Mouse (Mus musculus): ENCODE results near the gene Mydgf. TPM values are rescaled to one million over a fixed set of nuclear protein-coding genes. Genes with fewer than 3 reads are reported as not detected.

The Mydgf gene
- polyA plus RNA-seq, 1 experiment: 51.0 TPM

DNA sequence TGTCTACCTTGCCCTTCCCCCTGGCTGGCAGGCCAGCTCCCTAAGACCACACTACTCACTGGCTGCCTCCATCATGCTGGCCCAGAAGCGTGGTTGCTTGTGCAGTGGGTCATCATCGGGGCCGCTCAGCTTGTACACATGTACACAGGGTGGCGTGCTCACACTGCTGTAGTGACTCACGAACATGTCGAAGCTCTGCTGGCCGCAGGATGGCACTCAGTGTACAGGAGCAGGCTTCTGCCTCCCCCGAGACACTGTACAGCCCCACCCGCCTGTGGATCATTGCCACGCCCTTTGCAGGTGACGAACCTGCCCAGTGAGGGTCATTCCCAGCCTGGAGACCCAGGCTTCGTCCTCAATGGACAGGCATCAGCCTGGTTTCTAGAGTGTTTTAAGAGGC, 10.6 kb upstream of the Mydgf start:
- DNase-seq (ENCODE audit: low spot score): no peak

DNA sequence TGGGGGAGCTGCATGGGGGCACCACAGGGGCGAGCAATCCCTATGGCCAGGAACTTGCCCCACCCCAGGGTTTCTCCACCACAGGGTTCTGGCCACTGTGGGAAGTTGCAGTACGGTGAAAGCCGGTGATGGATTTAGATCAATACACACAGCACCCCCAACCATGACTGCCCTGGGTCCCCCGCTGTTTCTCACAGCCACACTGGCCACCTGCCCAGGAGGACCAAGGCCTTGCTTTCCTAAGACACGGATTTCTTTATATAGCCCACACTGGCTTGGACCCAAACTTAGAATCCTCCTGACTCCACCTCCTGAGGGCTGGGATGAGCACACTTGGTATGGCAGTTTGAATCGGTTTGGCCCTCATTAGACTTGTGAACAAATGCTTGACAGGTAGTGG, 7.5 kb upstream of the Mydgf start:
- DNase-seq (ENCODE audit: low spot score): no peak

DNA sequence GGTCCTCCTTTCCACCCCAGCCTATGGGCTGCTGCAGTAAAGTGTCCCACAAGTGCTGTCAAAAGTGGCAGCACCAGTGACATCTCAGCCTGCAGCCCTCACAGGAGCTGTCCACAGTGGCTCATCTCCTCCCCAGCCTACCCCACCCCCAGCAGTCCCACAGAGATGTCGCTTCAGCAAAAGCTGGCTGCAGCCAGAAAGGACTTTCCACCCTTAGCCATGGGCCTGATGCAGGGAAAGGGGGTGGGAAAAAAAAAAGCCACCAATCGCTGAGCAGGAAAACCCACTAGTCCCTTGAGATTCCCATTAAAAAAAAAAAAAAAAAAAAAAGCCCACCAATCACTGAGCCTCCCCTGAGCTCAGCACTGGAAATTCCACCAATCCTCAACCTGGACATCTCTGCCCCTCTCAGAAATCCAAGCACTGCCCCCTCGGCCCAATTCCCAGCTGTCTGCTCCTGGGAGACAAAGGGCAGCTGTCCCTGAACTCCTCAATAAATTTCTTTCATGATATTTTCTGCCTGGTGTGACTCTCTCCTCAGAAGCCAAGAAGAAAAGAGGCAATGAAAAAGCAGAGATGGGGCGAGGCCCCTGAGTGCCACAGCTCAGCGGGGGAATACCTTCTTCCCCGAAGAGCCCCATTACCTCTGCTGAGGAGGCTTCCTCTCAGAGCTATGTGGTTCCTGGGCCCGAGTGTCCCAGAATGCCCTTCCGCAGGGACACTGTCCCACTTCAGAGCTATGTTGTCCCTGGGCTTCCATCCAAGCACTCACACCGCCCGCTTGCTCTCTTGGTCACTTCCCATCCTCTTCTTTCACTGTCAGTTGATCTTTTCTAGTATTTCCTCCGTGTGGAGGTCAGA, 1.8 kb upstream of the Mydgf start:
- DNase-seq (ENCODE audit: low spot score): no peak

DNA sequence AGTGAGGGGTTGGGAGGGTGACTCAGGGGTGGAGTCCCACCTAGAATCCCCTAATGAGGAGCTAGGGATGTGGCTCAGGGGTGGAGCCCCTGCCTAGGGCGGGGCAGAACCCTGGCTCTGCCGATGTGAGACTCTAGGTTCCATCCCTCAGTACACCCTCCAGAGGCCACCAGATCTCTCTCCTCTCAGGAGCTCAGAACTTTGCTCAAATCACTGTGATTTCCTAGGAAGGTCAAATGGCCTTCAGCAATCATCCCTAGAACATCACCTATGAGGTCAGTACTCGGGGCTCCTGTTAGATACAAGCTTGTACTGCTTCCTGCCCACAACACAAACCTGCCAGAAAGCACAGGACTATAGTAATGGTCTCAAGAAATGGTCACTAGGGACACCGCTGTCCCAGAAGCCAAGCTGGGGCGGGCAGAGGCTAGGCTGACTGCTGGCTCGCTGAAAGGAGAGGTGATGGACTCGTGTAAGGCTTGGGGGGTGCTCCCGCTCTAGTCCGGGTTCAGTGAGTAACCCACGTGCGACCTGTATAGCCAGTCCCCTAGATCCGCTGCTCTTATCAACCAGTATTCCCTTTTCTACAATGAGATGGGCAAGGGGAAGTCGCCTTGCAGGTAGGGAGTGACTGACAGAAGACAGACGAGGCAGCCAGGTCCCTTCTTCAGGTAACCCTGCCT, 604 bp downstream of the Mydgf start:
- DNase-seq (ENCODE audit: low spot score): no peak

DNA sequence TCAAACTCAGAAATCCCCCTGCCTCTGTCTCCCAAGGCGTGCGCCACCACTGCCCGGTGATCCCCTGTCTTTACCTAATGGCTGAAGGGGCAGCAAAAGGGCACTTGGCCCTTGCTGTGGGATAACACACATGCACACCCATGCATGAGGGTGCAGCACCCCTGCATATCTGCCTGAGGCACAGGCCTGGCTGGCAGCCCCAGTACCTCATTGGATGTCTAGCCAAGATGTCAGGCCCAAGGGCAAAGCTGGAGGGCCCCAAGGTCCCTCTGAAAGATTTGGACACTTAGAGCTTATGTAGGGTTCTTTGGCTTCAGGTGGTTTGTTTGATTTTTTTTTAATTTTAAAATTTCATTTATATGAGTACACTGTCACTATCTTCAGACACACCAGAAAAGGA, 8.3 kb downstream of the Mydgf start:
- DNase-seq (ENCODE audit: low spot score): no peak

DNA sequence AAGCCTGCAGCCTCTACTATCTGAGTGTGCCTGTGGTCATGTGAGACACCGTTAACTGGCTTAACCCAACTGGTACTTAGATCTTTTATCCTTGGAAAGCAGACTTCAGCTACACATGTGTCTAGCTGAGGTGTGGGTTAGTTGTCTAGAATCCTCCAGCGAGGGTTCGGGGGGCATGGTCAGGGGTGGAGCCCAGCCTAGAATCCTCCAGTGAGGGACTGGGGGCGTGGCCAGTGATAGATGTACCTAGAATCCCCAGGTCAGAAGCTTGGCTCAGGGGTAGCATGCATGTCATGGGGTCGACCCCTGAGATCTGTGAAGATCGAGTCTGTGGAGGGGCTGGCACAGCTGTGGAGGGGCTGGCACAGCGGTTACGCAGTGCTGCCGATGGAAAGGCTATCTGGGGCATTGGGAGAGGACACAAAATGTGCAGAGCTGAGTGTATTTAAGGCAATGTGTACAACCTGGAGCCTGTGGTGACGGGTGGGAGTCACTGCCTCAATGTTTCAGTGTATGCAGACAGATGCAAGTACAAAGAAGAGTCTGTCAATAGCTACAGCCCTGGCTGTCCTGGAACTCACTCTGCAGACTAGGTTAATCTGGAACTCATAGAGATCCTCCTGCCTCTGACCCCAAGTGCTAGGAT, 10.2 kb downstream of the Mydgf start:
- no peak for DNase-seq (ENCODE audit: low spot score)

DNA sequence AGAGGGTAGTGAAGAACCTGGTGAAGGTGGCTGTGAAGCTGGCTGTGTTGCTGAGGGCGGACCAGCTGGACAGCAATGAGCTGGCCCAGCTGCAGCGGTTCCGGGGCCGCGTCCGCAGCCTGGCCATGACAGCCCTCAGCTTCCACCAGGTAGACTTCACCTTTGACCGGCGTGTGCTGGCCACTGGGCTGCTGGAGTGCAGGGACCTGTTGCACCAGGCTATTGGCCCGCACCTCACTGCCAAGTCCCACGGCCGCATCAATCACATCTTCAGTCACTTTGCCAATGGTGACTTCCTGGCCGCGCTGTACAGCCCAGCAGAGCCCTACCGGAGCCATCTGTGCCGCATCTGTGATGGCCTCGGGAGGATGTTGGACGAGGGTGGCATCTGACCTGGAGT, 11.8 kb downstream of the Mydgf start:
- no peak for DNase-seq (ENCODE audit: low spot score)

DNA sequence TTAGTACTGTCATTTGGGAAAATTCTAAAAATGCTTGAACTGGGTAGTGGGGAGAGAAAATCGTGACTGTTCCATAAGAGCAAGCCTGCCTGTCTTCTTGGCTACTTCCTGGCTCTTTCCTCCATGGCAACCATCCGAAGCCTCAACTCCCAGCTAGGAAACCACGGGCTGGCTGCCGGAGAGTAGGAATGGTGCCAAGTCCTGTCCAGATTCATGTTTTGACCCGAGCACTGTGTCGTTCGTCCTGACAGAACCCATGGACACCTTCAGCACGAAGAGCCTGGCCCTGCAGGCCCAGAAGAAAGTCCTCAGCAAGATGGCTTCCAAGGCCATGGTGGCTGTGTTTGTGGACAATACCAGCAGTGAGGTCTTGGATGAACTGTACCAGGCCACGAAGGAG, 12.3 kb downstream of the Mydgf start:
- no peak for DNase-seq (ENCODE audit: low spot score)

DNA sequence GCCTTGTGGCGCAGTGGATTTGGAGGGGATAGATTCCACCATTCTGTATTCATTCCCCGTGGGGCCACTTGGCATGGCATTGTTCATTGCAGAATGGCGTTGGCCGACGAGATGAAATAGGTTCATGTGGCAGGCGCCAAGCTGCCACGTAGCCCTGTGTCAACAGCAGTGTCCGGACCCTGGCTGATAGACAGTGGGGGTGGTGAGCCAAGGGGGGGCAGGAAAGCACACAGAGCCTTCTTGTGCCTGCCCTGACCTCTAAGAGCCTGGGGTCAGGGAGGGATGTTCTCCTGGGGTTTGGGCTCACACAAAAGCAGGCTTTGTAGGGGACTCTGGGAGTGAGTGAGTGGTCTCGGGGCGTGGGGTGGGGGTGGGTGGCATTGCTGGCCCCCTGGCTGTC, 13.1 kb downstream of the Mydgf start:
- no peak for DNase-seq (ENCODE audit: low spot score)

DNA sequence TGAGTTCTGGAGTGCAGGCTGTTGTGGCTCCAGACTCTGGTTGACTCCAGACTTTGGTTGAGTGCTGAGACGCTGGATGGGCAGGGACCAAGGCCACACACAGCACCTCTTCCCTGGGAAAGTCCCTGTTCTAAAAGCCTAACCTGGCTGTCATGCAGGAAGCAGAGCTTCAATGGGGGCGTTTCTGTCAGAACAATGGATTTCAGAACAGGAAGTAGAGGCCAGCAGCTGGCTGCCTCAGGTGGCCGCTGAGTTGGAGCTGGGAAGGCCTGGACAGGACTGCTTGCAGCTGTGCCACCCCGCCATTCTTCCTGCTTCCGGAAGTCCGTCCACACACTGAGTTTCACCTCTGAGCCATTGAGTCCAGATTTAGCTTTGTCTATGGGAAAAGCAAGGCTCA, 13.9 kb downstream of the Mydgf start:
- DNase-seq (ENCODE audit: low spot score): no peak

DNA sequence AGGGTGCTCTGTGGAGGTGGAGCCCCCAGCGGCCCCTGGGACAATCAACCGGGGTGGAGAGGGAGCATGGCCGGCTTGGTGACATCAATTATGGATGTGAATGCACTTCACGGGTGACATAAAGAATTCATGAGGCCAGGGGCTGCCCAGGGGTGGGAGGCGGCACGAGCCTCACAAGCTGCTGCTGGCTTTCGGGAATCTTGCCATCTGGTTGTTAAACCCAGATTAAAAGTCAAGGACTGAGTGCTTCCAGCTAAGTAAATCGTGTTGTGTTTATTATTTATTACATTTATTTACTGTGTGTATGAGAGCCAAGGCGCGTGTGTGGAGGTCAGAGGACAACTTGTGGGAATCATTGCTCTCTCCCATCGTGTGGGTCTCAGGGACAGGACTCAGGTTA, 18.0 kb downstream of the Mydgf start:
- no peak for DNase-seq (ENCODE audit: low spot score)

DNA sequence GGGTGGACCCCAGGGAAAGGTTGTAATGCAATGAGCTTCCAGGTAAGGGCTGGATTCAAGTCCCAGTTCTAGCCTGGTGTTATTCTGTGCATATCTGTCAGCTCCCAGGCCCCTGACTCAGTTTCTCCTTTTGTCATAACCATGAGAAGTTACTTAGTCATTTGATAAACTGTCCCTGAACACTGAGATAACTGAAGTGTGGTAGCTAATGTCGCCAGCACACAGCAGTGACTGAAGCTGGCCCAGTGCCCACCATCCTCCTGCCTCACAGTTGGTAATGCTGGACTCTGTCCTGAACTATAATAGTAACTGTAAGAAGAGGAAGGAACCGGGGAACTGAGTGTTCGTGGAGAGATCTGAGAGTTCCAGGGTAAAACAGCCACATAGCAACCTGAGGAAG, 19.2 kb downstream of the Mydgf start:
- DNase-seq (ENCODE audit: low spot score): no peak

DNA sequence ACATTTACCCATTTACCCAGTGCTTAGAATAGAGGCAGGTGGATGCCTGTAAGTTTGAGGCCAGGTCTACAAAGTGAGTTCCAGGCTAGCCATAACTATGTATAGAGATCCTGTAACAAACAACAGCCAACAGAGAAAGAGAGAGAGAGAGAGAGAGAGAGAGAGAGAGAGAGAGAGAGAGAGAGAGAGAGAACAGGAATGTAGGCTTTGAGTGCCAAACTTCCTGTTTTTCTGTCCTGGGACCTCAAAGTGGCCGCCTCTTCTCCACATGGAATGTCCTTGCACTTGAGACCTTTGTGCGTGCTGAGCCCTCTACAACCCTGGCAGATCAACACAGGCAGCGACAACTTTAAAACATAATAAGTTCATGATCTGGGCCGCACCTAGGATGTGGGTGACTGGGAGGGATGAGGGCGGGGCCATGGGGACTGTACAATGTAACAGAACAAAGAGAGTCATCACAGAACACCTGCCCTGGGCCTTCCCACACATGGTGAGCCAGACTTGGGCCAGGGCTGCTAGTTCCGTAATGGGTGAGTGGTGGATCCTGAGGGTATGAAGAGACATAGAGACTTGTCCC, 20.1 kb downstream of the Mydgf start:
- no peak for DNase-seq (ENCODE audit: low spot score)

DNA sequence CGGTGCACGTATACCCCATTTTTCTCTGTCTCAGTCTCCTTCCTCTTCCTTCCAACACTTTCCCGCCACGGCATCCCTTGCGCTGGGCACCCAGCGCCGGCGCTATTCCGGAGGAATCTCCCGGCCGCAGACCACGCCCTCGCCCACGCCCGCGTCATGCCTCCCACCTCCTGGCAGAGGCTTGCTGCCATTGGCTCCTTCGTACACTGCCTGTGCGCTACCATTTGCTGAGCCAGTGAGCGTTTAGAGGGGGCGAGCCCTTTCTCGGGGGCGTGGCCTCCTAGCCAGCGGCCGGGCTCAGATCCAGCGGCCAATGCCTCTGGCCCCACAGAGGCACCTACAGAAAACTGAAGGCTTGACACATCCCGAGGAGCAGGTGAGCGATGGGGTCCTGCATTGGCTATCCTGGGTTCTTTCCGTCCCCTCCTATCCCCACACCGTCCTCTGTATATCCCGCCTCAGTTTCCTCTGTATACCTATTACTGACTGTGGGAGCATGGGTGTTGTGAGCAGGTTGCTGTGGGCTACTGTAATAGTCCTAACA, 21.4 kb downstream of the Mydgf start, which contains the start of gene Tnfaip8l1:
Gene Tnfaip8l1, plus strand, starts transcription at position 247 of the 544 bp plus-strand sequence.
- peak; percentile 74 for DNase-seq (ENCODE audit: low spot score)

DNA sequence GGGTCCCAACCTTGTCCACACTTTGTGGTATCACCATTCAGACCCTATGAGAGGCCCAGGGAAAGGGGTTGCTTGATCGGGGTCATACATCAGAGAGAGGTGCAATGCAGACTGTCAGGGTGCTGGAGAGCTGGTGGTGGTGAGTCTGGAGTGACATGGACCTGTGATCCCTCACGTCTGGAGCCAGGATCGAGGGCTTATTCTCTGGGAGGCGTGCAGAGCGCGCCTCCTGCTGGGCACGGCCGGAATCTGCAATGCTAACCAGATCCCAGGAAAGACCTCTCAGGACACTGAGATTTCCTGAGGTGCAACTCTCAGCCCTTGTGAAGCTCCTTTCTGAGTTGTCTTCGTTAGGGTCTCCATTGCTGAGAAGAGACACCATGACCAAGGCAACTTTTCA, 24.0 kb downstream of the Mydgf start:
- no peak for DNase-seq (ENCODE audit: low spot score)

DNA sequence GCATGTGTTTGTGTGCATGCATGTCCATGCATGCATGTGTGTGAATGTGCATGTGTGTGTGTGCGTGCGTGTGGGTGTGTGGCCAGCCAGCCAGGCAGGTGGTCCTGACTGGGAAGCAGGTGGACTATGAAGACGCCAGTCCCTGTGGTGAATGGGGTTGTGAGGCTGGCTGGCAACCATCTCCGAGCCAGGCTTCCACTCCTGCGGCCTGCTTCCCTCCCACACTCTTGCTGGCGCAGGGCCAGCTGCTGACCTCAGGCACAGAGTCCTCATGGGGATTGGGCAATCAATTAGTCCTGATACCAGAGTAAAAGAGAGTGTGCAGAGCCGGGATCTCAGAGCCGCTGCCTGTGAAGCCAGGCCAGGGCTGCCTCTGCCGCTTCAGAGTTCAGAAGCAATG, 30.1 kb downstream of the Mydgf start:
- no peak for DNase-seq (ENCODE audit: low spot score)

DNA sequence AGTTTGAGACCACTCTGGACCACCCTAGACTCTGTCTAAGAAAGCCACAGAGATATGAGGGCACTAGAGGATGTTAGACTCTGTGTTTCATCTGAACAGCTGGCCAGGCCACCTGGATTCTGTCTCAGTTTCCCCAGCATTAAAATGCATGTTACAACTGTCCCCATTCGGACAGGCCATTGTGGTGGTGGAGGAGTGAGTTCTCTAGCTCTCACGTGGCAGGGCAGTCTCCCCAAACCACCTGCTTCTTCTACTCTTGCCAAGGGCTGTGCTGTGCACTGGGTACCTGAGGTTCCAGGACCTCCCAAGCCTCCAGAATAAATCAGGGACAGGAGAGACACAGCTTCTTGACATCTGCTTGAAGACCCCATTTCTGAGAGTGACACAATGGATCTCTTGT, 33.8 kb downstream of the Mydgf start:
- DNase-seq (ENCODE audit: low spot score): no peak

DNA sequence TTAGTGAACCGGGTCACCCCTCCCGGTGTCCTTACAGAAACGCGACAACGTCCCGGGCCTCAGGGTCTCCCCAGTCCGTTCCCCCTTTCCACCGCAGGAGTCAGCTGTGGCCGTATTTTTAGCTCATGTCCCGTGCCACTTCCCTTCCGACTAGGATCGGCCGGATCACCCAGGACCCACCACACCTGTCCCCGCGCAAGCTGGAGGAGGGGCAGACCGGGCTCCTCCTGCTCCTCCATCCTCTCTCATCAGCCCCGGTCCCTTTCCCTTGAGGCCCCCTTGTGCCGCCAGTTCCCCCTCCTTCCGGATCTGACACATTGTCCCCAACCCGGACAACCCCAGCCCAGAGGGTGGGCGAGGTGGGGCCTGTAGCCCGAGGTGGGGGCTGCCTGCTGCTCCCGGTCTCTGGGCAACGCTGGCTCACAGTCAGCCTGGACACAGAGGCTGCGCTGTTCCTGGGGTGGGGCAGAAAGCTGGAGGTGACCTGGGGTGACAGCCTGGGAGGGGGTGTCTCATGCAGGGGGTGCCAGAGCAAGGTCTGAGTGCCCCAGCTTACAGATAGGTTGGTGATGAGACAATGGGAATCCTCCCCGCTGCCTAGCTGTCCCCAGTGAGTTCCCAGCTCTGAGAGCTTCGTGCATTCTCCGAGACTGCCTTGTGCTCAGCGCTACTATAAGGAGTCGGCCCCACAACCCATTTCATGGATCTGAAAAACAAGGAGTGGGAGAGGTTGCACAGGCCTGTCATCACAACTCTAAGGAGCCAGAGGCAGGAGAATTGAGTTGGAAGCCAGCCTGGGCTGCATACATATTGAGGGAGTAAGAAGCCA, 34.7 kb downstream of the Mydgf start:
- no peak for DNase-seq (ENCODE audit: low spot score)

DNA sequence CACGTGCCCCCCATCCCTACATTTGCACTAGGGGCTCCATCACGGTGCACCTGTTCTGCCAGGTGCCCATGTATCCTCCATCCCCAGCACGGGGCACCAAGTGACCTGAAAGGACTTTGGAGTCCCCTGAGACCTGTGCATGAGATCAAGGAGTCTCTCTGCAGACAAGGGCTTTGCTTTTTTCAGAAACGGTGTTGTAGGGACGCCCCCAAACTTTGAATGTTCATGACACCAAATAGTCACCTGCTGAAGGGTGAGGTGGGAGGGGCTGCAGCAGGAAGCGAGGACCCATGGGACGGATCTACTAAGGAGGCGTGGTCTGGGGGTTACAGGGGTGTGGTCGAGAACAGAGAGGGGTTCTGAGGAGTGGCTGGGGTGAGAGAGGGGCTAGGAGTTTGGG, 35.4 kb downstream of the Mydgf start:
- DNase-seq (ENCODE audit: low spot score): no peak

DNA sequence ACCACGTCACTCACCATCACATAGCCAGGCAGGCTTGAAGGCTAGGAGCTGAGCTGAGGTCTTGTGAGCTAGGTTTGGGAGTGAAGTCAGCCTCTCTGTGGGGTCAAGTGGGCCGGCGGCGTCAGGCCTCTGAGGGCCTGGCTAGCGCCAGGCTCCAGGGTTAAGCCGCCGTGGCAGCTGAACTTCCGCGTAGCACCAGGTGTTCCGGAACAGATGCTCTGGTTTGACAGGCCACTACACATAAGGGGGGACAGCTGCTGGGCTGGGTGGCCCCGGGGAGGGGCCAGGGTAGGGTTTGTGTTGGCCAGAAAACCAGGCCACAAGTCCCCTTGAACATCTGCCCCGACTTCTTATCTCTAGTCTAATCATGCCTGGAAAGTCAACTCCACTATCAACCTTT, 36.3 kb downstream of the Mydgf start:
- DNase-seq (ENCODE audit: low spot score): no peak

DNA sequence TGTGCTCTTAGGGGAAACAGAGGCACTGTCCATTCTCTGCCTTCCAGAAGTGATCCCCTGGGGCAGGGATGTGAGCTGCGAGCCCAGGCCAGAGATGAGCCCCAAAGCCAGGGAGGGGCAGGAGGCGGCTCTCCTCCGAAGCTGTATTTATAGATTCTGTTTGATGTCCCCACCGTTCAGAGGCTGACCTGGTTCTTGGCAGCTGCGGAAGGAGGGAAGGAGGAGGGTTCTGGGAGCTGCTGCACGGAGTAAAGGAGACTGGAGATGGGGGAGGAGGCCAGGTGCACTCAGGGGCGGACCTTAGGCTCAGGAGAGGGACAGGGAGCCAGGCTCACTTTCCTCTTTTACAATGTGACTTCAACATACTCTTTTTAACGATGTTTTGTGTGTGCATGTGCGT, 37.6 kb downstream of the Mydgf start:
- DNase-seq (ENCODE audit: low spot score): no peak

All from urinary bladder, adult 2 months (tissue).